Mouse (Mus musculus) spleen, postnatal 10 days (tissue): ENCODE data around the gene Tubb4a.

Experiments used
- DNase-seq, 2 experiments: peaks; one replicate each; pipeline ENCODE4 v3.0.0; 2021 to 2022; ENCODE audit warnings: low spot score in 2 of 2

Gene Tubb4a

DNA sequence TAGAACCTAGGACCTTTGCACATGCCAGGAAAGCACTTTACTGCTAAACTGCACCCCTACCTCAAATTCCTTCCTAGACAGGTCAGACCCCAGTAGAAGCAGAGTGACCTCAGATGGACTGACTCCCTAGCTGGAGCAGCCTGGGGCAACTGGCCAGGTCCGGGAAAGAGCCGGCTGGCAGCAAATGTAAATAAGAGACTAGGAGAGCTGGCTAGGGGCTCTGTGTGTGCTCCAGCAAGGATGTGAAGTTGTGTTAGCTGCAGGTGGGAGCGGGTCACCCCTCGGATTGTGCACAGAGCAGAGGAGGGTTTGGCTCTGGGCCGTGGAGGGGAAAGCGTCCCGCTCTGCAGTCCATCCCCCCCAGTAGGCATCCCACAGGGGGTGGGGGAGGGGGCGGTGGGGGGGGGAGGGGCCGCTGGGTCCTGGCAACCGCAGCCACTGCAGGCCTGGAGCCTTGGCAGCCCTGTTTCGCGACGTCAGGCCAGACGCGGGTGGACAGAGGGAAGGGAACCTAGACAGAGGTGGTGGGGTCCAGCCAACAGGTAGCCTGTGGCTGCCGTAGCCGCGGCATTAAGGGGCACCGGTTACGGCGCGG lies 28.6 kb downstream of the Tubb4a start, which contains the start of gene Crb3:
Crb3 (plus strand) TSS at position 215 of the 595 bp plus-strand sequence.
- DNase-seq: no peak

- no peak for DNase-seq
These were observed 31.3 kb downstream of the Tubb4a start for GRCm38 (mm10) chr17:57056246-57056645.

GRCm38 (mm10) chr17:57051679-57052078 lies 35.9 kb downstream of the Tubb4a start:
- DNase-seq: peak in 1 of 2 experiments; percentile 41

- DNase-seq: no peak
These were observed 38.8 kb downstream of the Tubb4a start for GRCm38 (mm10) chr17:57048816-57049215.

GRCm38 (mm10) chr17:57047406-57047805 lies 40.2 kb downstream of the Tubb4a start:
- no peak for DNase-seq

DNA sequence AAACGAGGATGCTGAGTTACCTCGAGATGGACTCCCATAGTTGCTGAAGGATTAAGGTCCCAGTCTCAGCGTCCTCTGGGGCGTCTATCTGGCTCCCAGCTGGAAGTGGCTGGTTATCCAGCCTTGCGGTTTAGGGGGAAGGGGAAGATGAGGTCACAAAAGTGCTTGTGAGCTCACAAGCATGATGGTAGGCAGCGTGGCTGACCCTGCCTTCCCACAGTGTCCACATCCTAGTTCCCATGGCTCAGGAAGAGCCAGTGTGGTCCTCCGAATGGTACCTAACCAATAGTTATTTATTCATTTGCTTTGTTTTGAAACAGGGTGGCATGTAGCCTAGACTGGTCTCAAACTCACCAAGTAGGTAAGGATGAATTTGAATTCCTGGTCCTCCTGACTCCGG lies 46.0 kb downstream of the Tubb4a start, which contains the start of gene Slc25a41:
Slc25a41 (minus strand) TSS at position 101 of the 400 bp plus-strand sequence.
- DNase-seq: no peak

DNA sequence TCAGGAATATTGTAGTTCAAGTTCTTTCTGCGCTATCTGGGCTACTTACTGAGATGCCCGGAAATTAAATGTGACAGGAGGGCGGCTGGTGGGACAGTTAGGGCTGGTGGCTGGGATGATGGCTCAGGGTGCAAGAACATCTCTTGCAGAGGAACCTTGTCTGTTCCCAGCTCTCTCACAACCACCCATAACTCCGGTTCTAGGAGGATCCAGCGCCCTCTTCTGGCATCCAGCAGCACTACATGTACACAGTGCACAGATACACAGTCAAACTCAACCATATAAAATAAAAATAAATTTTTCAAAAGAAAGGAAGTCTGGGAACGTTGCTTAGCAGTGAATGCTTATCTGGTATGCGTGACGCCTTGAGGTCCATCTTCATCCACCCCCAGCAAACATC lies 48.6 kb downstream of the Tubb4a start:
- no peak for DNase-seq

GRCm38 (mm10) chr17:57032854-57033253 lies 54.7 kb downstream of the Tubb4a start:
- no peak for DNase-seq

DNA sequence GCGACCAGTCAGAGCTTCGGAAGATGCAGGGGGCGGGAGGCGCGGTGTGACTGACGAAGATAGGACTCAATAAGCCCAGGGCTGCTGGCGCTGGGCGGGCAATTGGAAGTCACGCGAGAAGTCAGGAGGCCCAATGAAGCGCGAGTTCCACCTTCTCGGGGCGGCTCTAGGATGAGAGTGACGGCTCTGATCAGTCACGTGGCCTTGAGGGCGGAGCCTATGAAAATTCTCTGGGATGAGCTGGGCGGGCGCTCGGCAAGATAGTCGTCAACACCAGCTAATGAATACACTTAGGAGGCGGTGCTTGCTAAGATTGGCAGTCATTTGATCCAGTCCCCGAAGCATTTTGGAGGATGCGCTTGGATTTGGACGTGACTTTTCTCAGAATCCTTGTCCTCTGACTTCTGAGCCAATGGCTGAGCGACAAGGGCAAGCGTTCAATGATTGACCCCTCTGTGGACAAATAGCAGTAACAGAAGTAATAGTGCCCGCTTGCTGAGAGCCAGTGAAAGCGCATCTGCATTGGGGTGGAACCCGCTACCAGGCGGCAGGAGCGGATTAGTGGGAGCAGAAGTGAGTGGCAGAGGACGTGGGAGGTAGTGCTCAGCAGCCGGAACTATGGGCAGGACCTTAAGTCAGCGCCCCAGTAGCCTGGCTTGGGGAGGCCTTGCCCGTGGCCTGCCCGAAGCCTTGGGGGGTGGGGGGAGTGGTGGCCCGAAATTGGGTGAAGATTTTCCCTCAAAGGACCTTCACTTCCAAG lies 55.7 kb downstream of the Tubb4a start:
- DNase-seq: peak; percentile 98 to 100

GRCm38 (mm10) chr17:57030931-57031660 lies 56.5 kb downstream of the Tubb4a start, which contains the start of gene Khsrp:
Gene Khsrp (minus strand): TSS chr17:57031522.
- peak in 1 of 2 experiments; percentile 63 for DNase-seq
